Mouse (Mus musculus) spleen, postnatal 4 days (tissue): Measurements from ENCODE around the gene Slf2.
A peak's percentile ranks its signal among the peaks of the same experiment; 100 is the strongest.

ENCODE experiments used
- DNase-seq, 2 experiments: peaks; one replicate each; pipeline ENCODE4 v3.0.0; 2022; ENCODE audit warnings: low spot score in 2 of 2

Slf2 gene

GRCm38 (mm10) chr19:44908836-44909460, 22.0 kb upstream of the Slf2 start:
- no peak for DNase-seq

- no peak for DNase-seq
Measured at GRCm38 (mm10) chr19:44914481-44915249, 16.3 kb upstream of the Slf2 start.

GRCm38 (mm10) chr19:44918171-44918570, 12.8 kb upstream of the Slf2 start:
- DNase-seq, result no peak

GRCm38 (mm10) chr19:44921466-44922139, 9.3 kb upstream of the Slf2 start:
- no peak for DNase-seq

GRCm38 (mm10) chr19:44922521-44922920, 8.4 kb upstream of the Slf2 start:
- no peak for DNase-seq

GRCm38 (mm10) chr19:44924699-44925098, 6.3 kb upstream of the Slf2 start:
- DNase-seq, result no peak

GRCm38 (mm10) chr19:44926781-44927180, 4.2 kb upstream of the Slf2 start:
- DNase-seq, result no peak

GRCm38 (mm10) chr19:44927250-44927649, 3.7 kb upstream of the Slf2 start:
- DNase-seq, result no peak

GRCm38 (mm10) chr19:44928185-44928584, 2.8 kb upstream of the Slf2 start:
- DNase-seq, result no peak

GRCm38 (mm10) chr19:44929251-44929650, 1.7 kb upstream of the Slf2 start:
- DNase-seq, result no peak

GRCm38 (mm10) chr19:44929663-44930062, 1.3 kb upstream of the Slf2 start:
- DNase-seq, result no peak

- DNase-seq, result no peak
Measured at GRCm38 (mm10) chr19:44930122-44930521, 829 bp upstream of the Slf2 start.

- peak; percentile 88 to 93 for DNase-seq
Measured at GRCm38 (mm10) chr19:44931454-44931759, 456 bp downstream of the Slf2 start.

- DNase-seq, result no peak
Measured at GRCm38 (mm10) chr19:44932051-44932450, 1.1 kb downstream of the Slf2 start.

GRCm38 (mm10) chr19:44933136-44933535, 2.2 kb downstream of the Slf2 start:
- no peak for DNase-seq

- no peak for DNase-seq
Measured at GRCm38 (mm10) chr19:44959633-44960032, 28.7 kb downstream of the Slf2 start.

- no peak for DNase-seq
Measured at GRCm38 (mm10) chr19:44965978-44966377, 35.0 kb downstream of the Slf2 start.

- no peak for DNase-seq
Measured at GRCm38 (mm10) chr19:44968329-44968728, 37.4 kb downstream of the Slf2 start.

GRCm38 (mm10) chr19:44976636-44977035, 45.7 kb downstream of the Slf2 start:
- DNase-seq, result no peak

GRCm38 (mm10) chr19:44977148-44977547, 46.2 kb downstream of the Slf2 start:
- no peak for DNase-seq

GRCm38 (mm10) chr19:44980787-44981186, 49.8 kb downstream of the Slf2 start:
- DNase-seq, result no peak

GRCm38 (mm10) chr19:44982477-44983115, 51.6 kb downstream of the Slf2 start:
- DNase-seq, result no peak

- no peak for DNase-seq
Measured at GRCm38 (mm10) chr19:44983366-44983765, 52.4 kb downstream of the Slf2 start.
